Mouse (Mus musculus): ENCODE data around the gene Krt18.

Krt18 gene

DNA sequence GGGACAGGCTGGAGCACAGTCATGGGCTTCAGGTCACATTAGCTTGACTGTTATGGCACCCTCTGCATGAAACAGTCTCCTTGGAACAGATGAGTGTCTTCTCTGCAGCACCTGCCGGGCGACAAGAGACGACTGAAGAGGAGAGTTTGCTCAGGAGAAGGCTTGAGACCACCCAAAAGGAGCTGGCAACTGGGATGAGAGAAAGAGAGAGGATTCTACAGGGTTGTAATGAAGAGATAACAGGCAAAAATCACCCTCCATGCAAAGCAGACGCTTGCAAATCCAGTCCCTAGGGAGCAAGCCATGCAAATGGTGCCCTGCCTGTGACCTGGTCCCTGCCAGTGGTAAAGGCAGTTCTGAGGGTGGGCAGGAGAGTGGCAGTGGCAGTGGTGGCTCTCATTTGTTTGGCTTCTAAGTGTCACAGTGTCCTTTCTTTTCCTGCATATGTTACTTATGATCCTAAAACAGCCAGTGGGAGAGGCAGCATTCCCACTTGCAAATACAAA lies 15.7 kb upstream of the Krt18 start:
- no peak for DNase-seq

DNA sequence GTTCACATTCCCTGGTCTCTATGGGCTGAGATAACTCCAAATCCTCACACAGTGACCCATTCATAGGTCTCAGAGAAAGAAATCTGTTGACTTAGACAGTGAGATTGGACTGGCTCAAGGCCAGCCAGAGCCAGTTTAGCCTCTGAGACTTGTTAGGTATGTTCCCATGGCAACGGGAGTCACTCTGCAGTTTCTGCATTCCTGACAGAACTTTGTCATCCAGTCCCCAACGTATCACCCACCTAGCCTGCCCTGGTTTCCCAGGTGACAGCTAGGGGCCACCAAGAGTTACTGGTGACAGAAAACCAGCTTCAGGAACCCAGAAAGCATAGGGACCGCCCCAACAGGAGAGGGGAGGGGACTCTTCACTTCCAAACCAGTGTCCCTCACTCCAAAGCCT lies 14.3 kb upstream of the Krt18 start:
- no peak for DNase-seq

DNA sequence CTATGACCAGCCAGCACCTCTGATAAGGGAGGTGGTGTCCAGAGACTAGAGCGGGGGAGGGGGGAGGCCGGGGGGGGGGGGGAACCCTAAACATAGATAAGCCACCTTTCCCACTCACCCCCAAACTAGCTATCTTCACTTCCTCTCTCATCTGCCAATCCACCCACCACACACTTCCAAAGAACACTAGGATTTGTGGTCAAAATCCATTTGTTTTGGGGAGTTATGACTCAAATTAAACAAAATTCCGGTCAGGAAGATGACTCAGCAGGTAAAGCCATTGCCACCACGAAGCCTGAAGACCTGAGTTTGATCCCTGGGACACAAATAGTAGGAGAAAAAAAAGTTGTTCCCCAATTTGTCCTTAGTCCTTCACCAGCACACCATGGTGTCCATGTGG lies 13.1 kb upstream of the Krt18 start:
- no peak for DNase-seq

DNA sequence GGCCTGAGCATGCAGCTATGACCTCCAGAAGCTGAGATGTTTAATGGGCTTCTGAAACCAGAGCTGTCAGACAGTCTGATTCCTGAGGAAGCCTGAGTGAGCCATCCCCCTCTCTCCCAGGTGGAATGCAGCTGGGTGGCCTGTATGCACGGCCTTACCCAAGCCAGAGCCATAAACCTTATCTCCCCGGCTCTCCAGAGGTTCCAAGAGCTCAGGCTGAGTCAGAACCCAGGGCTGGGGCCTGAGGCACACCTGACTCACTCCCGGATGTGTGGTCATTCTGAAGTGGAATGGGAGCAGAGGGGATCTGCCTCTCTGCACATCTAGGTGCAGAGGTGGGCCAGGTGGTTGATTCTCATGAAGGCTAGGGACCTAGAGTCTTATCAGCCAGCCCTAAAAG lies 11.9 kb upstream of the Krt18 start:
- no peak for DNase-seq

DNA sequence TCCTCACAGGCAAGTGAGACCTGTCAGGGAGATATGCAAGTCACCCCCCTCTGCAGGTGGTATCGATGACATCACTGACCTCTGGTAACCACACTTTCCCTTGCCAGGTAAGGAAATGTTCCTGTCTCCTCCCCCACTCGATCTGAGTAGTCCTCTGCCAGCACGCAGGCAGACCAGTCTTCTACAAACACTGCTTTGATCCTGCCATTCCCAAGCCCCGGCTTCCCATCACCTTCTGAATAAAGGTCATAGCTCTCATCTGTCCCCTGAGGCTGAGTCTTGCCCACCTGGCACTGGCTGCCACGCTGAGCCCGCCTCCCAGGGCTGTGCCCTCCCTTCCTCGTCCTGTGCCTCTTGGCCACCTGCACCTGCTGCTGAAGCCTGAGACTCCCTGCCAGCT lies 11.2 kb upstream of the Krt18 start:
- DNase-seq: no peak

DNA sequence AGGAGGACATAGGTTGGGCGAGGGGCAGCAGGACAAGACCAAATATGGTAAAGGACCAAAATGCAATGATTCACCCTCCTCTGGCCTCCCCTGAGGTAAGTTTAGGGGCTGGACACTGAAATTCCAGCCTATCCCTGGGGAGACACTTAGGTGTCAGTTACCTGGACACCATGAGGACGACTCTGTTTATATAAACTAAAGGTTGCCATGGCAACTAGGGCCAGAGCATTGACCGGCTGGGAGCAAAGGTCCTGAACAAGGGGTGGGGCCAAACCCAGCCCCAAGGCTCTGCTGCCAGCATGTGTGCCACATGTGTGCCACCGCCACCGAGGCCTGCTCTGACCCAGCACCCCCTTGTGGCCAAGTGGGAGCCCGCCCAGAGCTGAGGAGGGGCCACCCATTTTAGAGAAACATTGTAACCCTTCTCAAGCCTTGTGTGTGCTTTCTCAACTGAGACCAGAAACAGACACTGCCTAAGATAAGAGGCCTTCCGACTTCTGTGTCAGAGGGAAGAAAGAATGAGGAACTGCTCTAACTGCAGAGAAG lies 10.0 kb upstream of the Krt18 start:
- no peak for DNase-seq

DNA sequence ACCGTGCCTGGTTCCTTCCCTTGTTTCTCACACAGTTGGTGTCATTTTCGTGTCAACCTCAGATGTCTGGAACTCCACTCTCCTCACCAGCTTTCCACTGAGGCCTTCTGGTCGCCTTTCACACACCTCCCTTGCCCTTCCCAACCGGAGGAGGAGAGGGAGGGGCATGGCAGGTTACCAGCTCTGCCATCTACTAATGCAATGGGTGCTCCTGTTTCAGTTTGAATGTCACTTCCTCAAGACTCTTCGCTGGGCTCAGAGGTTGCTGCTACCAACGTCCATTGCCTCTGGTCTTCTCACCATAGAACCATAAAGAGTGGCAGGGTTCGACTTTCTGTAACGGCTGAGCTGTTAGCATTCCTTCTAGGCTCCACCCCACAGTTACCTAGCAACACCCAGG lies 5.5 kb upstream of the Krt18 start:
- DNase-seq: no peak

DNA sequence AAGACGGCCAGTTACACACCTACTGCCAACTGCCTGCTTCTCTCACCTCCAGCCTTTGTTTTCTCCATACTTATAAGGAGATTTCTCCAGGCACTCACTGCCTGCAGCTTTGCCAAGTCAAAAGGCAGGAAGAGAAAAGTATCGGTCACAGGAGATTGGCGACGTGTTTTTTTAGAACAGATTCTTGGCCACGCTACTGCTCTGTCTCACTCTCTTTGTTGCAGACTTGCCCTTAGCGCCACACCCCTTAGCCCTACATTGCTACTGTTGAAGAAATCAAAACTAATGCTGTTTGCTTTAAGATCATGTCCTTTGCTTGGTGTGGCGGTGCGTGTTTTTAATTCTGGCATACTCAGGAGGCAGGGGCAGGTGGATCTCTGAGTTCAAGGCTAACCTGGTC lies 4.1 kb upstream of the Krt18 start:
- no peak for DNase-seq

DNA sequence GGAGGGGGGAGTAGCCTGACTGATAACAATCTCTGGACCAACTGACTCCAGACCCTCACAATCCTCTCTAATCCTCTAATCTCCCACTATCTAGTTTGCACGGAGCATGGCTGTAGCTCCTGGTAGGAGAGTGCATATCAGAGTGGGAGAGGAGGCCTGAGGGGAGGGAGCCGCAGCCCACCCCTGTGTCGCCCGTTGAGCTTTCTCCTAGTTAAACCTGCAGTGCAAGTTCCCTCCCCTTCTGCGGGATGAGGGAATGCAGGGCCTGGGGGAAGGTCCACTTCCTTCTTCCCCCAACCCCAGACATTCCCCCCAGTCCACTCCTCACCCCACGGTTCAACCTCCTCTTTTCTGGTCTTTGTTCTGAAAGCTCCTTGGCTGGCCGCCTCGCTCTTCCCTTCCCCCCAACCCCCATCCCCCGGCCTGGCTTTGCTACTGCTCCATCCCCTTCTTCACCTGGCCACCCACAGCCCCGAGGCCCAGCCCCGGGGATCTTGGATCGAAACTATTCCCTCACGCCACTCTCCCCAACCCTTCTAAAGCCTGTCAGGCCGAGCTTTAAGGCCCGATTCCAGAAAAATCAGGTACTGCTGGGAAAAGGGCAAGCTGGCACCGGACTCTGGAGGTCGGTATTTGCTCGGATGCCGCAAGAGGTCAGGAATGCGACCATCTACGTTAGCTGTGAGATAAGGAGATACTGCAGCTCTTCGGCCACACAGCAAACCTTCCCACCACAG lies 2.7 kb upstream of the Krt18 start:
- no peak for DNase-seq

DNA sequence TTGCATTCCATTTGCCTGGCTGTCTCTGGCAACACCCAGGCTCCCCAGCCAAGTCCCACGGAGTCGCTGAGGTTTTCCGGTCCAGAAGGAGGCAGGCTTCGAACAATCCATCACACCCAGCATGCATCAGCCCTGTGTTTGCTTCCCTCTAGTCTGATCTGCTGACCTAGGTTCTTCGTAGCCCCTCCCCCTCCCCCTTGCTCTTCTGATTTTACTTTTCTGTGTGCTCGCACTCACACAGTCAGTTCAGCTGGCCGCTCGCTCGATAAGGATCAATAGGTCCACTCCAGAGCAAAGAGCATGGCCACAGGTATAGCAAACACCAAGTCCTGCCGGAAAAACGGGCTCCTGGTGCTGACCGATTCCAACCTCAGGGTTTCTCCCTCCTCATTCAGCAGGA lies 1.6 kb upstream of the Krt18 start:
- DNase-seq: no peak

DNA sequence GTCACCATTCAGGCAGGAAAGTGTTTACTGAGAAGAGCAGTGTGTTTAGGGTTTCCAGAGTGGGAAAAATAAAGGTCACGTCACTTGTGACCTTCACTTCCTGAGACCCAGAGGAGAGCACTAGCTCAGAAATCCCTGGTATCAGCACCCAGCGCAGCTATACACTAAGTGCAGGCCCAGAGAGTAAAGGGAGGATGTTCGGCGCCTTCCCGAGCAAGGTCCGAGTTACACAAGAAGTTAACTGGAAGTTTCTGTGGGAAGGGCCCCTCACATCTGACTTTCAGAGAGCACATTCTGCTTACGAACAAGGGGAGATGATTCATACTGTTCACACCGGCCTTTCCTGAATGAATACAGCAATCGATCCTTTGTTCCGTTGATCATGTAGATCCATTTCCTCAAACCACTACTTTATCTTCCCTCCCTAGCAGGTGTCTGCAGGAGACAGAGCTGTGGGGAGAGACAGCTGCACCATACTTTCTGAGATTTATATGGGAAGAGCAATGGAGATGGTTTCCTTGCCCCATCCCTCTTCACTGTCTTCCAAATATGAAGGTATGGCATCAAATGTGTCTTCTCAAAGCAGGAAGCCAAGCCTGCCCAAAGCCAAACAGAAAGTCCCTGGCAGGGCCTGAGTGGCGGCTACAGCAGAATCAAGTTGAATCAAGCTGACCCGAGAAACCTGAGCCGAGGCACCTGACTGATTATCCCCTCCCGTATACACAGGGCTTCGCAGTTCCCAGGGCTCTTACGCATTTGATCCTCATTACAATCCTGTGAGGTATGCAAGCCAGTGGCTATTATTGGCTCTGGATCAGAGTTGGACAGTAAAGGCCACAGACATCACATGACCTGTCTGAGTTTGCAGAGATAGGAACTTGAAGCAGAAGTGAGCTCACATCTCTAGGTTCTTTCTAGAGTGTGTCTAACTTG lies 6.4 kb downstream of the Krt18 start:
- no peak for DNase-seq

DNA sequence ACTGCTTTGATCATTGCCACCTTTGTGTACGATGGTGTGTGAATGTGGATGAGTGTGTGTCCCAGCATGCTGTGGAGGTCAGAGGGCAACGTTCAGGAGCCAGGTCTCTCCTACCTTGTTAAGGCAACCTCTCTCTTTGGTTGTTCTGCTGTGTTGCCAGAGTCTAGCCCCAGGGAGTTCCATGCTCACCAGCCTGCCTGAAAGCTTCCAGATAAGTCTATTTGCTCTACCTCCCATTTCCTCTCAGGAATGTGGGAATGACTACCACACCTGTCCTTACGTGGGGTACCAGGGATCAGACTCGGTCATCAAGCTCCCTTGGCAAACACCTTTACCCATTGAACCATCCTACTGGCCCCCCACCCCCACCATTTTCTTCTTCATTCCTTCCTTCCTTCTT lies 12.3 kb downstream of the Krt18 start:
- no peak for DNase-seq

DNA sequence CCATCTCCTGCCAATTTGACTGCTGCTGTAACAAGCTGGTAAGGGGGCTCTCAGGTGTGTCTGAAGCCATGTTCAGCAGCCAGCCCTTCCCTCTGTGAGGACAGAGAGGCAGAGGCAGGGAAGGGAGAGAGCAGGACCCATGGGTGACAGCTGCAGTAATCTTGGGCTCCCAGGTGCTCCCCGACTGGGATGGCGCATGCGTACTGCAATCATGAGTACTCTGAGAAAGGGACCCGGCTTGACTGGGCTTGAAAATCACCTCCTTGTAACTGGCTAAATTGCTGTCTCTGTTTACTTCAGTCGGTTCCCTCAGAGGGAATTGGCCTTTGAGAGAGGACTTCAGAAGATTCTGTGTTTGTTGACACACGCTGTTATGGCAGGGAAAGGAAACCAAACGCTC lies 14.0 kb downstream of the Krt18 start:
- no peak for DNase-seq

DNA sequence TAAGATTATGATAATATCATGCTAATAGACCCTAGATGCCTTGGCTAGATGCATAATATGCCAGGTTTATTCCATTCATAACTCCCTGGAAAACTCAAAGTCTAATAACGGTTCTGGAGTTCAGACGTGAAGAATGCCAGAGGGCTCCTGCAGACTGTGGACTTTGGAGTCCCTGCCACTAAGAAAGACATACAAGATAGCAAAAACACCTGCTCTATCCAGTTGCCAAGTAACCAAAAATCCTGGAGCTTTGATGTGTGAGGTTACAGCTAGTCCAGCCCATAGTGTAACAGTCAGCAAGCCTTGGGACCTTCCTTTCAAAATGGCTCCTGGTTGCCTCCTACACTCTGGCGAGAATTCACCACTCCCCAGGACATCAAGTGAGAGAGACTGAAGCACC lies 16.8 kb downstream of the Krt18 start:
- no peak for DNase-seq

DNA sequence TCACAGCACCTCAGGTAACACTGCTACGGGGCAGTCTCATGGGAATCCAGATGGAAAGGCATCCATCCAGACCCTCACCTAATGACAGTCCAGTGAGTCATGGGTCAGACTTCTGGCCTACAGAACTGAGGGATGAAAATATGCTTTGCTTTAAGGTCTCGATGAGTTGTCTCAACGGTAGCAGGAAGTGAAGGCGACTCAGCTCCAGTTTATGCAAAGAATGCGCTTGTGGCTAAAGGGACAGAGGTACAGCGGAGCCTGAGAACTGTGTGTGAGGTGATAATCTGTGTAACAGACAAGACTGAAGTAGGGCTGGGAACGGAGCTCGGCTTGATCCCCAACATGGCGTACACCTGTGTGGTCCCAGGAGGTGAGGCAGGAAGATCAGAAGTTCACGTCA lies 17.7 kb downstream of the Krt18 start:
- DNase-seq: no peak

DNA sequence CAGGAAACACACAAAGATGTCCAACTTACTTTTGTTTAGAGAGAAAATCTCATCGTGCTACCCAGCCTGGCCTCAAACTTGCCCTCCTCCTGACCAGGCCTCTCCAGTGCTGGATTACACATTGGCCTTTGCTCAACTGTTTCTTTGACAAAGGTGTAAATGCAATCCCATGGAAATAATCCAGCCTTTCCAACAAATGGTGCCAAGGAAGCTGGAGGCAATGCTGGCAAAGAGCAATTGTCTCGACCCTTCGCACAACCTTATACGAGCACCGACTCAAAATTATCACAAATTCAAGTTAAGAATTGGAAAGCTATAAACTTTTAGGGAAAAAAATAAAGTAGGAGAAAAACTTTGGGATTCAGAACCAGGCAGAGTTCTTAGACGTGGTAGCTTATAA lies 20.0 kb downstream of the Krt18 start:
- no peak for DNase-seq

DNA sequence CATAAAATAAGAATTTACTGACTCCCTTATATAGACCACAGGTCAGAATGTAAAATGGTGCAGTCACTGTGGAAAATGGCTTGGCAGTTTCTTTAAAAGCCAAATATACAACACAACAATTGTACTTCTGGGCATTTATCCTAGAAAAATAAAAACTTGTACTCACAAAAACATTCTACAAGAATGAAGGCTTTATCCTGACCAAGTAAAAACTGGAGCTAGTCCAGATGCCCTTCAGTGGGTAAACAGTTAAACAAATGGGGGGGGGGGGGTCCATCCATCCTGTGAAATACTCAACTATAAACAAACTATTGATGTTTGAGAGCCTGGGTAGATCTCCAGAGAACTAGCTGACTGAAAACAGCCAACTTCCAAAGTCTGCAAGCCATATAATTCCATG lies 21.9 kb downstream of the Krt18 start:
- DNase-seq: no peak

DNA sequence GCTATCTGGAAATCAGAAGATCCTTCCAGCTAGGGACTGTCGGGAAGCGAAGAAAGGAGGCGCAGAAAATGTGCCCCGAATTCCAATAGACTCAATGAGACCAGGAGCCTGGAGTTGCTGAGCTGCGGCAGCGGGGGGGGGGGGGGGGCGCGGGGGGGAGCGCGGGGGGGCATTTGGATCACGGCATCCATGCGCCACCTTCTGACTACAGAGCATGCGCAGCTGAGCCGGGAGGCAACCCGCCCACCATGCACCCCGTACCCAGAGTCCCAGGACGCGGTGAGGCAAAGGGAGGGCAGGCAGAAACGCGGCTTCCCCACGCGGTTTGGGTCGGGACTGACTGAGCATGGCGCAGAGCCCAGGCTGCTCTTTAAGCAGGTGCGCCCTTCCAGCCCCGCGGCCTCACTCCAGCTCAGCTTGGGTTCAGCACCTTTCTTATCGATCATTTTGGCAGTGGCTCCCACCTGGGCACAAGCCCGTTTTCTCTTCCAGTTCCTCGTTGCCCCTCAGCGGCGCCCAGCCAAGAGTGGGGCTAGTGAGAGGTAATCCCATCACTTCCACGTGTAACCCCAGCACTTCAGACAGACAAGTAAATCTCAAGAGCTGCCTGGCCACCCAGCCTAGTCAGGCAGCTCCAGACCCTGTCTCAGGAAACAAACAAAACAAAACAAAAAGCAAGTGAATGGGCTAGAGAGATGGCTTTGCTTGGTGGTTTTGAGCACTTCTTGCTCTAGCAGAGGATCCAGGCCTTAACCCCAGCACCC lies 24.1 kb downstream of the Krt18 start:
- DNase-seq: peak; percentile 70

DNA sequence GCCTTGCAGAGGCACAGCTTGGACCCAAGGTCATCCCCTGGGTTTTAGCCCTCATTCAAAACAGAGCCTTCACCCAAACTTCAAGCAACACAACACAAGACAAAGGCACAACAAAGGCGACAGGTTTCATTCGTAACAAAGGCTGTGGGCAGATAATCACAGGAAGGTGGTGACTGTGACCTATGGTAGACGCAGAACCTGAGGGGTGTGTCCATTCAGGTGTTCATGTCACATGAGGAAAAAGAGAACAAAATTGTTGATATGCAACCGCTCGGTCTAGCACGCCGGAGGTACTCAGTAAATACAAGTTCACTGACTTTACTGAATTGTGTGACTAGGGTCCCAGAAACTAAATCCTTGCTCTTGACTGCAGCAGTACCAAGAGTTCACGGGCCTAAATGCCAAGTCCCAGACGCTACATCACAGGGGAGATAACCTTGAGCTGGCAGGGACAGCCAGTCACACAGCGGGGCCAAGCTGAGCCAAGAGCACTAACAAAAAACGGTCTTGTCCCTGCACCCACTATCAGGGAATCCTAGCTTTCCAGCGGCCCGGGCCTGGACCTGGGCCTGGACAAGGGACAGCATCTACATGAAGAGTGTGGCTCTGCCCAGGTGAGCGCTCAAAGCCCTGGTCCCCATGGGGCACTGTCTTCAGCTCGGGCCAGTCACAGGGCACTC lies 28.7 kb downstream of the Krt18 start:
- no peak for DNase-seq

DNA sequence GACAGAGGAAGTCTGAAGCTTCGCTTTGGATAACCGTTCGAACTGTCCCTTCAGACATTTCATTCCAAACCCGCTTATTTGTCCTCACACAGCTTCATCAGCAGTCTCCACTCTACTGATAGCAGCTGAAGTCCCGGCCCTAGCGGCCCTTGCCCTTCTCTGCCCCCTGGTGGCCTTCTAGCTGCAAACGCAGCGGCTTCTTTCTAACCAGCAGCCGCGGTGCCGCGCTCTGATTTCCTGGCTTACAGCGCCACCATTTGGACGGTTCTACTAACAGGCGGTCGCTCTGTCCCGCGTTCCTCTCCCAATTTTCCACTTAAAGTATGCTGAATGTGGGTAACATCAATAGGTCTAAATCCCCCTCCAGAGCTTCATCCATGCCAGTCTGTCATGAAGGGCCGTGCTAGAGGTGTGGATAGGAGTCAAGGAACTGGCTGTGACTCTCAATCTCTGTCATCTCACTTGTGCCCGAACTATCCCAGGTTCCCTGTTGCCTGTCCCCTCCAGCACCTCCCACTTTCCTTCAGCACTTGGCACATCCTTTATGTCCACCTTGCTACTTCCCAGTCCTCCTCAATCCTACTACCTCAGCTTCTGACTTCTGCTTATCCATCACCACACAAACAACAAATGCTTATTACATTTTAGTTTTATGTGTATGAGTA lies 37.8 kb downstream of the Krt18 start:
- DNase-seq: peak; percentile 98

DNA sequence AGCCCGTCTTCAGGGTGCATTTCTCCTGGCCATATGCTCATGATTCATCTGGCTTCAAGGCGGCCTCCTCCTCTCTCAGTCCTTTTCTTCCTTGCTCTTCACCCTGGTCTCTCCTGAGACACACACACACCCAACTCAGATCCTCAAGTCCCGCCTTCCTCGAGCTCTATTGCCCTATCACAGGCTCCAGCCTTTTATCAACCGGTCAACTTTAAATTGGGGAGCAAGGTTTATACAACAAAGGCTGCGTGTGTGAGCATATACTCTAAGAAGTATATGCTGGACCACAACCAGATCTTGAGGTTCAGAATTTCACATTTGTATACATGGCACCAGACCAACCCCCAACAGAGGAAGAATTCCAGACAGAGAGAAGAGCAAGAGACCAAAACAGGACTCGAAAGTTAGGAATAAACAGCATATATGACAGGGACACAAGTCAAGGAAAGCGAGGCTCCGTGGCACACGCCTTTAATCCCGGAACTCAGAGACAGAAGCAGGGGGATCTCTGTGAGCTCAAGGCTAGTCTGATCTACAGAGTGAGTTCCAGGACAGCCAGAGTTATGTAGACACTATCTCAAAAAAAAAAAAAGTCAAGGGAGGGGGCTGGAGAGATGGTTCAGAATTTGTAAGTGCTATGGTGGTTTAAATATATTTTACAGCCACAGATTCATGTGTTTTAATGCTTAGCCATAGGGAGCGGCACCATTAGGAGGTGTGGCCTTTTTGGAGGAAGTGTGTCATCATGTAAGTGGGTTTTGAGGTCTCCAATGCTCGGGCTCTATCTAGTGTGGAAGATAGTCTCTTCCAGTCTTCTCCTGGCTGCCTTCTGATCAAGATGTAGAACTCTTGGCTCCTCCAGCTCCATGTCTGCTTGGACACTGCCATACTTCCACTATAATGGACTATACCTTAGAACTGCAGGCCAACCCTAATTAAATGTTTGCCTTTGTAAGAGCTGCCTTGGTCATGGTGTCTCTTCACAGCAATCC lies 42.8 kb downstream of the Krt18 start:
- no peak for DNase-seq
